Mouse (Mus musculus): ENCODE results near the gene Slc35e4.
"Not testable (repeated sequence)": the region's sequence is repeated elsewhere in the genome, so short reads cannot be mapped to it uniquely, and the experiment has no call there.

Gene Slc35e4

DNA sequence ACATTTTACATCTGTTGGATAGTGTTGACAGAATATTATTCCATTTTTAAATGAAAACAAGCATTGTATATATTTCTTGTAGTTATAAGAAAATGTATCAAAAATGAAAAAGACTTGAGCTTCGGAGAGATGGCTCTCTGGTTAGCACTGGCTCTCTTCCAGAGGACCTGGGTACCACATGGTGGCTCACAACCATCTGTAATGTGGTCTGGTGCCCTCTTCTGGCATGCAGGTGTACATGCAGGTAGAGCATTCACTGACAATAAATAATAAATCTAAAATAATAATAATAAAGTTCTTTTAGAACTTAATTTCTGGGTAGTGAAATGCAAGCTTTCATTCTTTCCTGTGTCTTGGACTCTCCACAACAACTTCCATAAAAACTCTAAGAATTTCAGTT lies 4.3 kb upstream of the Slc35e4 start:
- peak in 1 of 2 experiments; percentile 40 for DNase-seq (ENCODE audit: low spot score in 2 of 2)

DNA sequence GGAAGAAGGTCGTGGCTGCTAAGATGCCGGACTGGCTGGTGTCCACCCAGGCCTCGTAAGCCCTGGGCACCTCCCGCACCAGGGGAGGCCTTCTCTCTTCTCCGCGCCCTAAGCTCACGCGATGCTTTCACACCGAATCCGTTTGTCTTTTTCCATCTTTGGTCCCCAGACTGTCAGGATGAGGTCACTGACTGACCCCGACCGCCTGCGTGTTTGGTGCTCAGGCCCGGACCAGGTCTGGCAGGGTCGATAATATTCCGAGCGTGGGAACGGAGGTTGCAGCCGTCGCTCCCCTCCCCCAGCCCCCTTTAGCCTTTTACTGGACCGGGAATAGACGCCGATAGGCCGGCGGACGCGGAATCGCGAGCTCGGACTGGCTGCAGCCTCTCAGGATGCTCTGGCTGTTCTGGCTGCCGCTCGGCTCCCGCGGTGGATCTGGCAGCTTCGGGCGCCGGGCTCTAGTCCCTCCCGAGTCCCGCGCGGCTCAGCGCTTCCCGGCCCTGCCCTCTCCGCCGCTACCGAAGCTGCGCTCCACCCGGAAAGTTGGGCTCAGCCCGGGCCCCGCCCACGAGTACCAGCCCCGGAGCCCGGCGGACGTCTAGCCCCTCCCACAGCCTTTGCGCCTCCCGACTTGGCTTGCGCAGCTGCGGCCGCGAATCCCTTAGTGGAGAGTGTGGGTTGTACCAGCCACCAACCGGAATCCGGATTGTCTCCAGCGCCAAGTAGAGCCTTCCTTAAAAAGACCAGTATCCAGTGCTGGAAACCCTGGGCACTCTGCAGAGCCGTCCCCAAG lies 952 bp downstream of the Slc35e4 start:
- peak; percentile 65 to 79 for DNase-seq (ENCODE audit: low spot score in 2 of 2)

DNA sequence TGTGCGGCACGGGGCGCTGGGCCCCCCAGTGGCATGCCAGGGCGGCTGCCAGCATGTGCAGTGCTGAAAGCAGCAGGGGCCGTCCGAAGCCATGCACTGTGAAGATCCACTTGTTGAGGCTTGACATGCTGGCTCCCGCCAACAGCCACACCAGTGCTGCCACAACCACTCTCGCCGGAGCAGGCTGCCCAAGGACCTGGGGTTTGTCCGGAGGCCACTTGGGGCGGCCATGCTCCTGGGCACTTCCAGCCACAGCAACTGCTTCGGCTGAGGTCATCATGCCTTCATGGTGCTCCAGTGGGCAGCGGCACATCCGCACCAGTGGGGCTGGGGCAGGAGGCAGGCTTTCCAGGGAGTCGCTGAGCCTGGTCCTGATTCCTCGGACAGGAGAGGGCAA lies 1.6 kb downstream of the Slc35e4 start:
- DNase-seq (ENCODE audit: low spot score in 2 of 2): peak in 1 of 2 experiments; percentile 29

DNA sequence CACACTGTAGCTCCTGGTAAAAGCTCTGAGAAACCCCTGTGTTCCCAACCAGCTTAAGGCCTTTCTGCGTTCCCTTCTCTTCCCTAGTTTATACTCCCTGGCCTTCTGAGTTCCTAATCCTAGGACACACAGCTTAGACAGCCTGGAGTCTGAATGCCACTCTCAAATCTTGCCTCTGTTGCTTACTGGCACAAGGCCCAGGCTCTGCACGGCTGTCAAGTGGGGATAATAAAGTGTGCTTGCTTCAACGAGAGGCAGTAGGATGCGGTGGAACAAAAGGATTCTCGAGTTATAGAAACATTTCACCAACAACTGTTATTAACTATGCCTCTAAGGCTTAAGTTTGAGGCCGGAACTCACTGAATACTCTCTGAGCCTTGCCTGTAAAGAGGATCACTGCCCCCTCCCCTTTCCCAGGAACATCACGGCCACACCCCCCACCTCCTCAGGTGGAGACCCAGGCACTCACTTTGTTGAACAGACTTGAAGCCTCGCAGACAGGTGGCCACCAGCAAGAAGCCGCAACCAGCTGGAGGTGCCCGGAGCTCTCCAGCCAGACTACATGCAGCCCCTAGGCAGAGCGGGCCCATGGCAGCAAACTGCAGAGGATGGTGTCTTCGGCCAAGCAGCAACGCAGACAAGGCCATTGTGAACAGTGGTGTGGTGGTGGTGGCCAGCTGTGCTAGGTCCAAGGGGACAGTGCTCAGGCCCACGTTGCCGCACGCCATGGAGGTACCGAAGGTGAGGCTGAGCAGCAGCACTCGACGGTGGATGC lies 2.2 kb downstream of the Slc35e4 start:
- no peak for DNase-seq (ENCODE audit: low spot score in 2 of 2)

DNA sequence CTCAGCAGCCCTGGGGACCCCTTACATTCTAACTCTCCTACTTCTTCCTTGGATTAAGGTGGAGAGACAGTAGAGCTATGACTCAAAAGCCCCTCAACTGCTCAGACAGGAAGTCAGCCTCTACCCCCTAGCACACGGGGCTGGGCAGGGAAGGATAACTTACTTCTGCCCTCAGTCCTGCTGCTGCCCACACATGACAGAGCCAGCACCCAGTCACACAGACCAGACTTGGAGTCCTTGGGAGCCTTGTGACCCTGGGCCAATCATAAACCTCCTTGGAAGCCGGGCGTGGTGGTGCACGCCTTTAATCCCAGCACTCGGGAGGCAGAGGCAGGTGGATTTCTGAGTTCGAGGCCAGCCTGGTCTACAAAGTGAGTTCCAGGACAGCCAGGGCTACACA lies 3.0 kb downstream of the Slc35e4 start:
- DNase-seq (ENCODE audit: low spot score in 2 of 2): not testable (repeated sequence)

DNA sequence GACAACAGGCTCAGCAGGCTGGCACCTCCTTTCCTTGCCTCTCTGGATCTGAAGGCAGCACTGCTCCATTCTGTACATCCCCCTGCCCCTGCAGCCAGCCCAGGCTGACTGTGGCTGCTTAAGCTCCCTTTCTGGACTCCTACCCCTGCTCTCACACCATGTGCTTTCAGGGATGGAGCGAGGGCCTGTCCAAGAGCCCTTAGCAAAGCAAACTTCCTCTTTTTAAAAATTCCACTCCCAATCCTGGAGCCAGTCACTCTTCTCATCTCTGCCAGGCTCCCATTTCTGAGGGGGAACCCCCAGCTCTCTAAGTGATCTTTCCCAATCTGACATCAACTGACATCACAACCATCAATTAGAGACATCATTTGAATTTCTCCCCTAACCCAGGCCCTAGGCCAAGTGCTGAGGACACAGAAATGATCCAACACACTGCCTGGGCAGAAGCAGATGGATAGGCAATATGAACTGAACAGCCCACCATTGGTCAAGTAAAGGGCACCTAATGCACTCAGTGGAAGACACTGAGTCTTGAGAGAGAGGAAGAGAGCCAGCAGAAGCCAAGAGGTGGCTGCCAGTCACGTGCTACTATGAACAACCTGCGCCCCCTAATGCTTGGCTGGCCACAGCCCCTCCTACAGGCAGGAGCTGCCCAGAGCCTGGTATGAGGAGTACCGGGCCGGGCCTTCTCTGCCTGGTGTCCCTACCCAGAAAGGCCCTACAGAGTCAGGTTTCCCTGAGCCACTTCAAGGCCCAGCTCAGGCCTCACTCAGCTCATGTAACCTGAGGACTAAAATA lies 3.8 kb downstream of the Slc35e4 start:
- DNase-seq (ENCODE audit: low spot score in 2 of 2): no peak

DNA sequence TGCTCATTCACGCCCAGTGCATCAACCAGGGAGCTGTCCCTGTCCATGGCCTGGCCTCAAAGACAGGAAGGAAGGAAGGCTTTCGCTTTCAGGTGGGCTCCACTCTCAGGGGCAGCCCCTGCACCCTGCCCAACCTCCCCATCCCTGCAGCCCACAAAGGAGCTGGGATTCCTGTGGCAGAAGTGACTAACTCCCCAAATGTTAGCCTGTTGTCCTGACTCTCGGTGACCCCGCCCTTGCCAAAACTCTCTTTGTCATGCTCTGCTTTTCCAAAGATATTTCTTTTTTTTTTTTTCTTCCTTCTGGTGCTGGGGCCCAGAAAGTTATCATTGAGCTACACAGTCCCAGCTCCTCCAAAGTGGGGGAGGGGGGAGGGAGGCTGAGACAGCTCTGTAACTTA lies 5.2 kb downstream of the Slc35e4 start:
- DNase-seq (ENCODE audit: low spot score in 2 of 2): no peak

DNA sequence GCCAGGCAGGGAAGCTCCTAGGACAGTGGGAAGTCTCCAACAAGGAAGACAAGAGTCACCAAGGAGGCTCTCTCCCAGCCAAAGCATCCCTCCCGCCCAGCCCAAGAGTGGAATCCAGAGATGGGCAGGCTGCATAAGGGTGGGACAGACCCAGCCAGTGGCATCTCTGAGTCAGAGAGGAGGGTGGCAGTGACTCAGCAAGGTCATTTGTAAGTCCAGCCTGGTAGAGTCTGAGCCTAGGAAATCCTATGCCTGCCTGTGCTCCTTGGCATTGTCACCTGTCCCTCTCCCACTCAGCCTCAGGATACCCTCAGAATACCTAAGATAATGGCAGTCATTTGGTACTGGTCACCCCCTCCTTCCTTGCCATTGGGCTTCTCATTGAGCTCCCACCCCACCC lies 9.0 kb downstream of the Slc35e4 start:
- no peak for DNase-seq (ENCODE audit: low spot score in 2 of 2)

DNA sequence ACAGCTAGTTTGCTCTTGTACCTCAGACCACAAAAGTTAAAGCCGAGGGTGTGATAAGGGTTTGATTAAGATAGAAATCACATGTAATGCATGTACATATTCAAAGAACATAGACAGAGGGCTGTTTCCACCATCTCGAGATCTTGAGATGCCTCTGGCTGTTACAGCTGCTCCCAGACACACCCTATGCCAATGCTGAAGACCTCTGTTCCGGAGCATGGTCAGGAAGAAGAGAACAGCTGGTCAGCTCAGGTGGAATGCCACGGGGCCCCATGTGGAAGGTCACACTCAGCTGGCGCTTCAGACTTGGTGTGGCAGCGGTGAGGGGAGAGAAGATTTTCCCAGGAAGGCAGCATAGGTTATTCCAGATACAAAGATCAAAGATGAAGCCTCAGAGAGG lies 9.8 kb downstream of the Slc35e4 start:
- no peak for DNase-seq (ENCODE audit: low spot score in 2 of 2)

DNA sequence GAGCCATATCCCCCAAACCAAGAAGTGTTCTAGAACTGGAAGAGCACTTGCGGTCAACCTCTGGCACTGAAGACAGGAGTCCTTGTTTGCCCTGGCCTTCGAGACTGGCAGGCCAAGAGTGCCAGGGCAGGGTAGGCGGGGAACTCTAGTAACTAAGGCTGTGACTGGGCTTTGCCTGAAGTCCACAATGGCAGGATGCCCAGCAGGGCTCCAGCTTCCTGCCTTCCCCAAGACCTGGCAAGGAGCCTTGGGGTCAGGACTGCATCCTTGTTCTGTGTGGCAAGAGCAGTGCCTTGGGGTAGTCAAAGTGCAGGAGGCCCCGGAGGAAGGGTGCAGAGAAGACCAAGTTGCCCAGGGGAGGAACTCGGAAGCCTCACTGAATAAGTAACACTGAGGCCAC lies 11.4 kb downstream of the Slc35e4 start:
- no peak for DNase-seq (ENCODE audit: low spot score in 2 of 2)

DNA sequence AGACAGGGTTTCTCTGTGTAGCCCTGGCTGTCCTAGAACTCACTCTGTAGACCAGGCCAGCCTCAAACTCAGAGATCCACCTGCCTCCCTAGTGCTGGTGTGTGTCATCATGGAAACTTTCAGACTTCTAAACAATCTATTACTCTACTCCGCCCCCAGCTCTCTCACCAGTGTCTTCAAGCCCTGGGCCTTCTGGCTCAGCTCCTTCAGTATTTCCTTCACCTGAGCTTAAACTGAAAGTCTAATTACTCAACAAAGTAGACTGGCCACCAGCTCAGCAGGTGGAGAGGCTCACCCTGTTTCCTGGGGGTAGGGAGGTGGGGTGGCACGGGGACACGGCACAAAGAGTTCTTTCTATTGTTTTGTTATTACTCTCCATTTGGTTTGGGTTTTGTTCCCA lies 11.9 kb downstream of the Slc35e4 start:
- DNase-seq (ENCODE audit: low spot score in 2 of 2): no peak

DNA sequence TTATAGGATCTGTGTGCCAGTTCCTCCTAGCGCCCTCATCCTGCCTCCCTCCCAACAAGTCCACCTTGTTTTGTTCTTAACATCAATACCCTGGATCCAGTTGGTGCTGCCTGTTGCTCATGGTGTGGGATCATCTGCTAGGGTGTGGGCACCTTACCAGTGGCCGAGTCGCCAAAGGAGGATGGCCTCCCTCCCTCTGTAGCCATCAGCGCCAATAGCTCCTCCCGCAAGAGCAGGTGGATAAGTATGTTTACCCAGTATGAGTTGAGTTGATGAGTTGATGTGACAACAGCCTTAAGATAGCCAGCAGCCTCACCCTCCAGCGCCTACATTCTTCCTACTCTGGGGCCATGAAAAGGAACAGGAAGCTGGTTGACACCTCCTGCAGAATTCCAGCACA lies 14.2 kb downstream of the Slc35e4 start:
- no peak for DNase-seq (ENCODE audit: low spot score in 2 of 2)

DNA sequence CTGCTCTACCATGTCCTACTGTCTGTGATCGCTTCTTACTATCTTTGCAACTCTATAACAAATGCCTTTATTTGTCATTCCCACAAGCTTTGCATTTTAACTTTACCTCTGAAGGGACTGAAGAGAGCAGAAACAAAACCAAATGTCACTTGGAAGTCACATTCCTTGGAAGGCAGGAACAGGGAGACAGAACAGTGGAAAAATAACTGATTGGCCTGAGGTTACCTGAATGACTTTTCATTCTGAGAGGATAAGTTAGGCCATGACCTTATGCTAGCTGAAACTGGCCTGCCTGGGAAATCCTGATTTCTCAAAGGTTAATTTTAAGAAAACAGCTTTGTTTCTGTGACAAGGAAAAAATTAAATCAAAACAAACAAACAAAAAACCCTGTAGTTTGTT lies 18.5 kb downstream of the Slc35e4 start:
- no peak for DNase-seq (ENCODE audit: low spot score in 2 of 2)

DNA sequence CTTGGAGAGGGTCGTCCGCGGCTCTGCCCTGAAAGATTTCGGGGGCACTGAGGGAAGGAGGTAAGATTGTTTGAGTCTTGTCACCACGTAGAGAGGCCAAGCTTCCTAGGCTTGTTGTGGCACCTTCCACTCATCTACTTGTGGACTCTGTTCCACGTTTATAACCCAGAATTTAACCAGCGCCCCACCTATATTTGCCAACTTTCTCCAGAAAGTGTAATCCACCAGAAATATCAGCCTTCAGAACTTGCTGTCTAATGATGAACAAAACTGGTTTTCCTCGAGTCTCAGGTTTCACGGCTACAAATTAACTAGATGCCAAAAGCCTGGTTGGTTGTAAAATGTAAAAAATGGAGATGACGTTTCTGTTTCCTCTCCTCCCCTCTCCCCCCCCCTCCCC lies 19.0 kb downstream of the Slc35e4 start:
- no peak for DNase-seq (ENCODE audit: low spot score in 2 of 2)

DNA sequence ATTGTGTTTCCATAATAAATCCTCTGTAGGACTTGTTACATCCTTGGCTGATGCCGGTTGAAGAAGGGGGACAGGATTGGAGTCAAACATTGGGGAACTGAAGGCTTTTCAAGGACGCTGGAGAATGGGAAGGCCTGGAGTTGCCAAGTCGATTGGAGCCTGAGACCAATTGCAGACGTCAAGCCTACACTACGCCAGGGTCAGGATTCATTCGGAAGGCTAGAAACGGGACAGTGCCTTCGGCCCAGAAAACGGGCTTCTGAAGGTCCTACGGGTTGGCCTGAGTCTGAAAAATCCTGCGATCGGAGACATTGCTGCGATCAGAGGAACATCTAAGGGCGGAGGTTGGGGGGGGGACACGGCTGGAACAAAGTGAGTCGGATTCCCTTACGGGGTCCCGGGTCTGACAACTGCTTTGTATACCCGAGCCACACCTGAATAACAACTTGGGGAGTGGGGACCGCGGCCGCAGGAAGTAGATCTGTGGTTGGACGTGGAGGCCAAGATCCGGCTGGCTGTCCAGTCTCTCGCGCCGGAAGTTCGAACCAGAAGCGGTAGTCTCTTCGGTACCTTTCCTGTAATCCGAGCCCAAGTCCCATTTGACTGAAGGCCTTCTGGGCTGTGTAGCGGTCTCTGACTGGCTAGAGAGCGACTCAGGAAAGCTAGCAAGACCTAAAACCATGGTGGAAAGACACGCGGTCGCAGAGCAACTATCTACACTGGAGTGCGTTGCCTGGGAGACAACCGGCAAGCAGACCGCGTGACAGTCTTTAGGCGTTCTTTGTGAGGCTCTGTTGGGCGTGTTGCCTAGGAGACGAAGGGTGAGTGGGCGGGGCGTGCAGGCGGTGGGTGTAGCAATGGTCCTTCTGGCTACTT lies 19.8 kb downstream of the Slc35e4 start, which contains the start of the genes 4921536K21Rik and Dusp18:
TSS of gene 4921536K21Rik (minus strand) at position 693 of the 876 bp plus-strand sequence.
TSS of gene Dusp18 (plus strand) at position 835 of the 876 bp plus-strand sequence.
- peak; percentile 53 to 86 for DNase-seq (ENCODE audit: low spot score in 2 of 2)

DNA sequence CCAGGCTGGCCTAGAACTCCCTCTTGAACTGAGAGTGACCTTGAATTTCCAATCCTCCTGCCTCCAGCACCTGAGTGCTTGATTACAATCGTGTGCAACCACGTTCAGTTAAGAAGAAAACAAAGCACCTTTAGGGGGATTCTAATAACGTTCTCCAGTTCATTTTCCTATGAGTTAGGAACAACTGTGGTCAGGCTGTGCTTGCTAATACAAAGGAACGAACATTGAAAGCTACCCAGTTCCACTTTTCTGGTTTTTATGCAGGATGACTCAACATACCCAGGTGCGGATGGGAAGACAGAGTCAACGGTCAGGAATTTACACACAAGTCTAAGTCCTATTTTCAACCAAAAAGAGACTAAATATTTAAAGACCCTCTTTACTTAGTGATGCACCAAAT lies 20.5 kb downstream of the Slc35e4 start:
- DNase-seq (ENCODE audit: low spot score in 2 of 2): no peak

DNA sequence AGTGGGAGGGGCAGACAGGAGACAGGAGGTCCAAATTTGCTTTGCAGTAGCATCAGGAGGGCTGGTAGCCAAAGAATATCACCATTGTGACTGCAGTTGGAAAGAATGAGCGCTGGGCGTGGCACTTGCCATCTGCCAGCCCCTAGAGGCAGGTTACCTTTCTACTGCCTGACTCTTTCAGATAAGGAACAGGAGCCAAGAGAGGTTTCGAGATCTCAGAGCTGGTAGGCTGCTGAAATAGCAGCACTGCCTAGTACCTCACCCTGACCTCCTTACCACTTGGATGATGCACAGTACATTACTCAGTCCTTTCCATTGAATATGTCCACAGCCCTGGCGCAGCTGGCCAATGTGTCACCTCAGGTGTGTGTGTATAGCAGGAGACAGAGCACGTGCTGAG lies 27.1 kb downstream of the Slc35e4 start:
- no peak for DNase-seq (ENCODE audit: low spot score in 2 of 2)

DNA sequence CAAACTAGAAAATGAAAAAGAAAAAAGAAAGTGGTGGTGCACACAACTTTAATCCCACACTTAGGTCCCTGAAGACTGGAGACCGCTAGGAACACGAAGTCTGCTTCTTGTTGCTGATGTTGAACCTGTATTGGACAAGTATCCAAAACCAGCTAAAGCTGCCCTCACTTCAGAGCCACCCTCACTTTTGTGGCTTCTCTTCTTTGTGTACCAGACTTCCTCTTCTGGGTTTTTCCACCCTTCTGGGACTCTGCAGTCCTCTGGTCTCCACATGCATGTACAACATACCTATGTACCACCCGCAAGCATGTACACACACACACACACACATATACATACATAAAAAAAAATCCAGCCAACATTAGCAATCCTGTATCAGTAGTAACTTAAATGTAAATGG lies 30.8 kb downstream of the Slc35e4 start:
- no peak for DNase-seq (ENCODE audit: low spot score in 2 of 2)

DNA sequence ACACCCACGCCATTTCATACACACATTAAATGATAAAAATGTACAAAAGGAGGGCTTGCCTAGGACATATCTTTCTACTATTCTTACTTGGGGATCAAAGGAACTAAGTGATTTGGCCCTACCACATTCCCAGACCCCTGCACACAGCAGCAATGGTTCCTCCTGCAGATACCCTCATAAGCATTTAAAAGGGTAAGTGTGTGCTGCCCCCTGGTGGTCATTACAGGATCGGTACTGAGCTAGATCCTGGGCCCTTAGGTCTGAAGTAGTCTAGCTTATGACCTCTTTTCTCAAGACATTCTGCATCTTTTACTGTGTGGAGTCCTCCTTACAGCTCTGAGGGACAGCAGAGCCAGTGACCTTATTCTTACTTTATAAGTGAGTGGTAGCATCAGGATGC lies 34.6 kb downstream of the Slc35e4 start:
- peak; percentile 31 to 76 for DNase-seq (ENCODE audit: low spot score in 2 of 2)

DNA sequence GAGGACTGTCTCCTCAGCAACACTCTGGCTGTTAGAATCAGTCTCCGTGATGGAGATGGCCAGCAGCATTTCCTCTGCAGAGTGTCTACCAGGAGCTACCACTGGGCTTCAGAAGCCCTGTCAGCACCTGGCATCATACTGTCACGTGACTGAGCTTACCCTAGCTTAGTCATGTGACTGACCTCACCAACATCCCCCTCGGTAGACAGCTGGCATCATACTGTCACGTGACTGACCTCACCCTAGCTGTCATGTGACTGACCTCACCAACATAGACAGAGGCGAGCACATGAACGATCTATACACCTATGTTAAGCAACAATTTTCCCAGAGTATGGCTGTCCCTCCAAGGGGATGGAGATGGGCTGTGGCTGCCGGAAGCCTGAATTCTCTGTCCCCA lies 35.8 kb downstream of the Slc35e4 start:
- no peak for DNase-seq (ENCODE audit: low spot score in 2 of 2)

DNA sequence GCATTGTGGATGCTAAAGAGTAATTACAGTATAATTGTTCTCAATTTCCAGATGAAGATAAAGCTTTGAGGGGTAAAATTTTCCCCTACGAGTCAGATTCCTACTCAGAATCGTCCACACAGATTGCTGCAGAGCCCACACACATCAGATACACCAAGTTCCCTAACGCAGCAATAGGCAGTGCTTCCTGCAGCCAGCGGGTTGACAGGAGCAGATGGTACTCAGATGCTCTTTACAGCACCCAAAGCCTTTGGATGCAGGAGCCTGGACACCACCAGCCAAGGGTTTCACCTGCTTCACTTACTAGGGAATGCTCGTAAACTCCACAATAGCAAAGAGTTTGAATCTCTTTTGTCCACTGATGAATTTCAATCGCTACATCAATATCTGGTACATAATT lies 38.0 kb downstream of the Slc35e4 start:
- DNase-seq (ENCODE audit: low spot score in 2 of 2): no peak

Measured in spleen, postnatal 10 days (tissue).